Mouse (Mus musculus) left cerebral cortex, postnatal 4 days (tissue): Measurements from ENCODE around the gene Ppfia1. TPM values are rescaled to one million over a fixed set of nuclear protein-coding genes. Genes with fewer than 3 reads are reported as not detected.

ENCODE experiments used
- DNase-seq: peaks from one replicate; pipeline ENCODE4 v3.0.0-alpha.2; 2022
- intact Hi-C: fragments of 180-260 bp; cut with DNase I; formaldehyde crosslinking; loops from one replicate; pipeline ENCODE4 v1.15.1; 2025
- total RNA-seq, 2 experiments: library from RNA; stranded (reverse); gene quantifications; 2 replicates each; pipeline ENCODE4 v1.2.3; 2021

Gene Ppfia1
- total RNA-seq, 2 experiments from 2014 or later, result 47.3 to 48.6 TPM

- intact Hi-C loops, result no loop called here
- DNase-seq, result no peak
These were observed 1.3 kb downstream of the Ppfia1 start for GRCm38 (mm10) chr7:144552274-144552673.

- intact Hi-C loops, result no loop called here
- DNase-seq, result no peak
These were observed 2.7 kb downstream of the Ppfia1 start for GRCm38 (mm10) chr7:144550811-144551210.

DNA sequence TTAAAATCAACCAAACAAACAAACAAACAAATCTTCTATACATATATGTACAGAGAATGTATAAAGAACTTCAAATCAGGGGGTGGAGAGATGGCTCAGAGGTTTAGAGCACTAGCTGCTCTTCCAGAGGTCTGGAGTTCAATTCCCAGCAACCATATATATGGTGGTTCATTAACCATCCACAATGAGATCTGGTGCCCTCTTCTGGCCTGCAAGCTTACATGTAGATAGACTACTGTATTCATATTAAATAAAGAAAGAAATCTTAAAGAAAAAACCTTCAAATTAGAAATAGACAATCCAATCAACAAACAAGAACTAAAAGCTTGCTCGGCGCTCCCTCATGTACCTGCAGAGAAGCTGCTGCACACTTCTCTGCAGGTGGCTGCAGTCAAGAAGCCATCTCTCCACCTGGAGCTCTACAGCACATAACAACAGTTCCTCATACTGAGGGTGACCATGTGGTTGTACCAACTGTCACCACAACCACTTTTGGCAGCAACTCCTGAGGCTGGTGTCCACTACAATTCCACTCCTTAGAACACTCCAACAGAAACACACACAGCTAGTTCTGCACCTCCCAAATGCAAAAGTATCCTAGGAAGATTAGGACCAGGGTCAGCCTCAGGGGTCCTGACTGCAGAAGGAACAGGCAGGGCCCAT, 3.5 kb downstream of the Ppfia1 start:
- intact Hi-C loops, result no loop called here
- no peak for DNase-seq

DNA sequence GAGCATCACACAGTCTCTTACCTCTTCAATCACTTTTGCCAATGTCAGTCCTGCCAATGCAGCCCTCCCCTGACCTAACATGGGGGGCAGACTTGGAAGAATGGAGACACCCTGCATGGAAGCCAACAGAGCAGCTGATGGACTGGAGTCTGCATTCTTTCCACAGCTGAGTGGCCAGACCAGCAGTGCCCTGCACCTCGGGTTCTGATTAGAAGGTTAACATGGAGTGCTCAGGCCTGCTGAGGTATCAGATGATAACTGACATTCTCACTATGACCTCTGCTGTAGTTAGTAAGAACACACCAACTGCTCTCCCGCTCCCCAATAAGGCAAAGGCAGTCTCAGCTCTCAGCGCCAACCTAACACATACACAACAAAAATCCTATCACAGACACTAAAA, 8.3 kb downstream of the Ppfia1 start:
- intact Hi-C loops, result no loop called here
- DNase-seq, result no peak

DNA sequence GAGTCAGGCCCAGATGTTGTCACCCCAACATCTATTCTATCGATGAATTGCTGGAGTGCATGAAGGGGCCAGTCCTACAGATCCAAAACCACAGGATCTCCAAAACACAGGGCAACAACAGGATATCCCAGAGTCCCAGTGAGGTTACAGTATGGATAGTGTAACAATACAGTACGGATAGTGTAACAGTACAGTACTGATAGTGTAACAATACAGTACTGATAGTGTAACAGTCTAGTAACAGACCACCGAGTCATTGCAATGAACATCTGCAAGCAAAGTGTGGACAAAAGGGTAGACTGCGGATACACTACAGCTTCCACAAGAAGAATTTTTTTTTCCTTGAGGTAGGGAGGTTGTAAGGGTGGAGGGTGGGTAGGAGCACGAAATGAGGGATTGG, 12.2 kb downstream of the Ppfia1 start:
- intact Hi-C loops, result no loop called here
- no peak for DNase-seq

DNA sequence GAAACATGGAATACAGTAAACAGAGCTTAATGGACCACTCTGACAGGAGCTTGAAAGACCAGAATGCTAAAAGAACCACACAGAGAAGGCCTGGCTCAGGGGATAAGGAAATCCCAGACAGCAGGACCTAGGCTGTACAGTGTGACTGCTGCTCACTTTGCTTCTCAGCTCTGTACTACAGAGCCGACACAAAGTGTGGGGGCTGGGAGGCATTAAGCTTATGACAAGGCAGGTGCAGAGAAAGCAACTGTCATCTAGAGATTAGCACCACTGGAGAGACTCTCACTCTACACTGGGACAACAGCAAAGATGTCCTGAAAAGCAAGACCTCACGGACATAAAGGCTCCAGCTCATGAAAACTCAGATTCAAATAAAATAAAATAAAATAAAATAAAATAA, 14.4 kb downstream of the Ppfia1 start:
- intact Hi-C loops, result no loop called here
- no peak for DNase-seq

GRCm38 (mm10) chr7:144538030-144538644, 15.4 kb downstream of the Ppfia1 start:
- intact Hi-C loops, result no loop called here
- DNase-seq, result peak; percentile 24

- intact Hi-C loops, result no loop called here
These were observed 17.2 kb downstream of the Ppfia1 start for GRCm38 (mm10) chr7:144536367-144536766.

GRCm38 (mm10) chr7:144534773-144535172, 18.8 kb downstream of the Ppfia1 start:
- intact Hi-C loops, result no loop called here
- DNase-seq, result no peak

More at GRCm38 (mm10) chr7:144536367-144536766, 17.2 kb downstream of the Ppfia1 start:
- no peak for DNase-seq

GRCm38 (mm10) chr7:144531585-144532378, 21.7 kb downstream of the Ppfia1 start:
- DNase-seq, result no peak
- intact Hi-C loops, result no loop called here

GRCm38 (mm10) chr7:144529851-144530250, 23.7 kb downstream of the Ppfia1 start:
- intact Hi-C loops, result no loop called here
- no peak for DNase-seq

DNA sequence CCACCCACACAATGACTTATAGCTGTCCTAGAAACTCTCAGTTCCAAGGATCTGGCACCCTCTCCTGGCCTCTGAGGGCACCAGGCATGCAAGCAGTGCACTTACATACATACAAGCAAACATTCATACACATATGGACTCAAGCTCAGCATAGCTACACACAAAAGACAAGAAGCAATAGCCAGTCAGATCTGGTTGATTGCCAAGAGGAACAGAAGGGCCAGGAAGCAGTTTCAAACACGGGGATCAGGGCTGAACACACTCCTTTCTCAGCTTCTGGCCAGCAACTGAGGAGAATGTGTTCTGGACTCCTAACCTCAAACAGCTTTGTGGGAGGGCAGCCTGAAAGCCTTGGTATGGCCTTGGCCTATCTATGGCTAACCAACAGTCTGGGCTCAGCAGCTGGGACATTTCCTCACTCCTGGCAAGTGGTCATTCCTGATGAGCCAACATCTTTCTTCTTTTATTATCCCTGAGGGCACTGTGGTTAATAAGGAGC, 25.8 kb downstream of the Ppfia1 start:
- DNase-seq, result peak; percentile 5

DNA sequence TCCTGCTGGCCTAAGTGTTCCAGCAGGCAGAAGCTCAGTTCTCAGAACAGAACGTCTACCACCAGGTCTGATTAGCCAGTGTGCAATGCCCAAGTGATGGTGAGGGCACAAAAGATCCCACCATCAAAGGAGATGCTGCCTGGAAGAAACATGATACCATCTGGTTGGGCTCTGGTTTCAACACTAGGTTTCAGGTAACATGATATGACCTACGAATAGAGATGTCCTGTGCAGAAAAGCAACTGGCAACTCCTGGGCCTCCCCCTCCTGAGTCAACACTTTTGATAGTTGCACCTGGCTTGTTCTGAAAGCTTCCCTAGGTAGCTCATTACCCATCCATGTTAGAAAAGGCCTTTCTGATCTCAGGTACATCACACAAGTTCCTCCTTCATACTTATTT, 26.9 kb downstream of the Ppfia1 start:
- no peak for DNase-seq
- intact Hi-C loops, result no loop called here

More for the DNA sequence above, 25.8 kb downstream of the Ppfia1 start:
- intact Hi-C loops, result no loop called here

DNA sequence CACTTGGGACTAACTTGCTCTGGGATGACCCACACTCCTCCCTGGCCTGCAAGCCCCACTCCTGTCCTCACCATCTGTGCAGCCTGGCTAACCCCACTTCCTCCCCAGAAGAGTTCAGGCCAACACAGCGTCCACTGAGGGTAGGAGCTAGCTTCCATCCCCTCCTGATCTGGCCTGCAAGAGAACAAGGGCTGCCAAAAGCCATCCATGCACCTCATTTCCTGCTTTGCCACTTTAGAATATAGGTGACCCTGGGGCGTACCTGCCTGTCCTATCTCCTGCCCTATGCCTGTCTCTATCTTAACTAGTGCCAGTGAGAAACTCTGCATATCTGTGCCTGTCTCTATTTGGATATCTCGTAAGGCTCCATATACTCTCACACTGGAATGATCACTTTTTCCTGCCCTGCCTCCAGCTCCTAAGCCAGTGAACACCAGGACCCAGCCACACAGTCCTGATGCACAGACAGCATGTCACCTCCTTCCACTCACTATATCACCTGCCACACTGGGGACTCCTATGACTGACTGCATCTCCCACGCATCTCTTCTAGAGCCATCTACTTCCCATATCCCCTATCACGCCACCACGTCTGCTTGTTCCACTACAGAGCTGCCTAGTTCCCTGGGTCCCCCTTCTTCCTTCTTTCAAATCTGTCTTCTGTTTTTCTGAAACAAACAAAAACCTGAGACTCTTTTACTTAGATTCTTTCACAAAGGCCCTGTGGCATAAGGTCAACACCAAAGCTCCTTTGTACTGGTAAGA, 28.9 kb downstream of the Ppfia1 start:
- no peak for DNase-seq
- intact Hi-C loops, result no loop called here

- intact Hi-C loops, result no loop called here
- no peak for DNase-seq
These were observed 30.1 kb downstream of the Ppfia1 start for GRCm38 (mm10) chr7:144523415-144523814.

DNA sequence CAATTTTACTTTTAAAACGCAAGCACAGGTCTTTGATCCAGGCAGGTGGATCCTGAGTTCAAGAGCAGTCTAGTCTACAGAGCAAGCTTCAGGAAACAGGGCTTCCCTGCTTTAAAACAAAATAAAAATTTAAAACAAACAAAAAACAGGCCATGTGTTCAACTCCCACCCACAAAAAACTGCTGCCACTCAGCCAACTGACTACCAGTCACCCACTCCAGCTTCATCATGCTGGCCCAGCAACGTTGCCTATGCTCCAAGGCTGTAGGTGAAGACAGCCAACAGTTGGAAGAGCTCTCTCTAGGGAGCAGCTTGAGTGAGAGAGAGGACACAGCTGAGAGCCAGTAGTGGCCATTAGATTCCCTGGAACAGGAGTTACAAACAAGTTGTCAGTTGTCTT, 31.6 kb downstream of the Ppfia1 start:
- intact Hi-C loops, result no loop called here
- no peak for DNase-seq

DNA sequence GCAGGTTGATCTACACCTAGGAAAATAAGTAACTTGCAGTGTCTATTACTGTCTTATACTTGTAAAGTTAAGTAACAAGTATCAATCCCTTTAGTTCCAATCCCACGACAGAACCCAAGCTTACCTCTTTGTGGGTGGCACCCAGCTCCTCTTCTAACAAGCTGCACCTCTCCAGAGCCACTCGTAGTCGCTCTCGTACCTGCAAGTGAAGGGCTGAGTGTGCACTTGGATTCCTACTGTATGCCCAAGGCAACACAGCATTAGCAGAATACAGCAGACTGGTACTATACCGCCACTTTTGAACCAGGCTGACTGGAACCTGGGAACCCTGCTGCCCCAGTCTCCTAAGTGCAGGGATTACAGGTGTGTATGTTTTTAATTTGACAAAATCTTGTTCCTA, 33.7 kb downstream of the Ppfia1 start:
- DNase-seq, result no peak

DNA sequence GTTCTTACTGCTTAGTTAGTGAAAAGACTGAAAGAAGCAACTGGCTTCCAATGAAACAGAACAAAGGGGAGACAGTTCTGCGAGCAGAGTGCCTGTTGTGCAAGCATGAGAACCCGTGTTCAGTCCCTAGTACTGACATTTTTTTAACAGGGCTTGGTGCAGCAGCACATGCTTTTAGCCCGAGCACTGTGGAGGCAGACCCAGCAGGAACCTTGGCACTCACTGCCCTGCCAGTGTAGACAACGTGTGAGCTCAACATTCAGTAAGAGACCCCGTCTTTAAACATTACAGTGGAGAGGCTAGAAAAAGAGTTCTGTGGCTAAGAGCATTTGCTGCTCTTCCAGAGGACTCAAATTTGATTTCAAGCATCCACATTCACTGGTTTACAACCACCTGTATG, 36.8 kb downstream of the Ppfia1 start:
- DNase-seq, result no peak
- intact Hi-C loops, result no loop called here

More for the DNA sequence above, 33.7 kb downstream of the Ppfia1 start:
- intact Hi-C loops, result no loop called here

DNA sequence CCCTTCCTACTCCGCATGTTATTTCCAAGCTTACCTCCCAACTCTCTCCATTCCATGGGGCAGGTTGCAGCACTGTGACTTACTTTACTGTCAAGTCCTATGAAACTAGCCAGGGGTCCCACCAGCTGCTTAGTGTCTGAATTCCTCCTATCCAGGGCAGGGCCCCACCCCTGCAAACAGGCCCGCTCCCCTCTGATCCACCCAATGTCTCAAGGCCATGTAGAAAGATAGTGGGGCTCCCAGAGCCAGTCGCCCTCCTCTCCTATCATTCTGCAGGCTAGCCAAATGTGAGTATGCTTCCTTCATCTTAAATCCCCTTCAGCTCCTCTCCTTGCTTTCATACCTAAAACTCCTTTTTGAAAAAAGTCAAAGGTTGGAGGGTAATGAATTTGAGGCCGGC, 44.4 kb downstream of the Ppfia1 start:
- intact Hi-C loops, result no loop called here
- no peak for DNase-seq

DNA sequence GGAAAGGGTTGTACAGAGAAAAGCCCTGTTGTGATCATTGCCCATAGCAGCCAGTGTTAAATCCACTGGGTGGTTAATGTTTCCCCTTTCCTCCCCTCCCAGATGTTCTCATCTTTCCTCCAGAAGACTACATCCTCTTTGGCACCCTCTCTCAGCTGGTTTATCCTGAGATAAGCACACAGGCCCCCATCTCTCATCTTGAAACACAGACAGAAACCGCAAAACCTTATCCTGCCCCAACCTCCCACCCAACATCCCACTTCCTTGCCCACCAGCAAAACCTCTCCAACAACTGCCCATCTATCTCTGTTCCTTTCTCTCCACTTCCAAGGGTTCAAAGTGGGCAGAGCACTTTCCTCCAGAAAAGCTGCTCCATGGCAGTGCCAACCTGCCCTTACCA, 46.7 kb downstream of the Ppfia1 start:
- intact Hi-C loops, result no loop called here
- no peak for DNase-seq

GRCm38 (mm10) chr7:144503959-144504358, 49.6 kb downstream of the Ppfia1 start:
- intact Hi-C loops, result no loop called here

More at GRCm38 (mm10) chr7:144503959-144504358, 49.6 kb downstream of the Ppfia1 start:
- no peak for DNase-seq
